Mouse (Mus musculus): ENCODE measurements around the gene Isoc2b. TPM values are rescaled to one million over a fixed set of nuclear protein-coding genes. Genes with fewer than 3 reads are reported as not detected.

Gene Isoc2b
- polyA plus RNA-seq (2015; fragmentation: Nextera tagmentation; extraction: Ambion mirVana): 16.7 and 17.6 TPM in 2 replicates

GRCm38 (mm10) chr7:4870133-4870532 is at the start of gene Isoc2b:
Isoc2b (minus strand) TSS chr7:4870258.
- no peaks in the 10 kb centered on the region for H3K27me3 ChIP-seq (ENCODE audit: control insufficient read depth, insufficient read depth, low read length)
- H3K4me2 ChIP-seq (ENCODE audit: low read depth, low read length): no peak within 1 kb of the TSS
- no peak within 1 kb of the TSS for H3K4me3 ChIP-seq (replicated peaks; ENCODE audit: low read length)
- H3K9ac ChIP-seq (ENCODE audit: low read length): no peak within 1 kb of the TSS
- no peak for ATAC-seq (ENCODE audit: insufficient read depth, low FRiP score)
- H3K36me3 ChIP-seq (ENCODE audit: control insufficient read depth, insufficient read depth, low read length): no peaks in the 10 kb centered on the region
- H3K27ac ChIP-seq (ENCODE audit: low read length): no peak within 1 kb of the TSS
- peaks cover 8% of the 10 kb centered on the region; the same call in 1 of the 2 replicates for H3K4me1 ChIP-seq (ENCODE audit: control insufficient read depth, insufficient read depth, low read length)
- no peaks in the 10 kb centered on the region for H3K9me3 ChIP-seq (replicated peaks; ENCODE audit: control insufficient read depth, low read length)
- WGBS: 46% methylated on average over 6 of the region's 6 CpGs

- no peak overlapping the region for H3K27ac ChIP-seq (ENCODE audit: low read length)
- H3K9ac ChIP-seq (ENCODE audit: low read length): no peak overlapping the region
- 83% methylated on average over 19 of the region's 21 CpGs for WGBS
- no peaks in the 10 kb centered on the region for H3K9me3 ChIP-seq (replicated peaks; ENCODE audit: control insufficient read depth, low read length)
- no peak for ATAC-seq (ENCODE audit: insufficient read depth, low FRiP score)
- H3K36me3 ChIP-seq (ENCODE audit: control insufficient read depth, insufficient read depth, low read length): peaks cover 18% of the 10 kb centered on the region; the same call in 1 of the 2 replicates
- H3K4me1 ChIP-seq (ENCODE audit: control insufficient read depth, insufficient read depth, low read length): peaks cover 30% of the 10 kb centered on the region
- H3K4me2 ChIP-seq (ENCODE audit: low read depth, low read length): no peak overlapping the region
- no peak overlapping the region for H3K4me3 ChIP-seq (replicated peaks; ENCODE audit: low read length)
- H3K27me3 ChIP-seq (ENCODE audit: control insufficient read depth, insufficient read depth, low read length): no peaks in the 10 kb centered on the region
These were observed 49.0 kb upstream of the Isoc2b start for GRCm38 (mm10) chr7:4919096-4919495.

- 94% methylated on average over 15 of the region's 15 CpGs for WGBS
- Histone ChIP-seq H3K4me3 (replicated peaks; ENCODE audit: low read length) (no peak overlapping the region), H3K36me3 (ENCODE audit: control insufficient read depth, insufficient read depth, low read length) (peaks cover 18% of the 10 kb centered on the region; the same call in 1 of the 2 replicates), H3K27ac (ENCODE audit: low read length) (no peak overlapping the region), H3K9me3 (replicated peaks; ENCODE audit: control insufficient read depth, low read length) (no peaks in the 10 kb centered on the region), H3K4me1 (ENCODE audit: control insufficient read depth, insufficient read depth, low read length) (peaks cover 26% of the 10 kb centered on the region), H3K9ac (ENCODE audit: low read length) (no peak overlapping the region), H3K4me2 (ENCODE audit: low read depth, low read length) (no peak overlapping the region), H3K27me3 (ENCODE audit: control insufficient read depth, insufficient read depth, low read length) (no peaks in the 10 kb centered on the region)
- ATAC-seq (ENCODE audit: insufficient read depth, low FRiP score): no peak
These were observed 48.6 kb upstream of the Isoc2b start for GRCm38 (mm10) chr7:4918681-4919080.

DNA sequence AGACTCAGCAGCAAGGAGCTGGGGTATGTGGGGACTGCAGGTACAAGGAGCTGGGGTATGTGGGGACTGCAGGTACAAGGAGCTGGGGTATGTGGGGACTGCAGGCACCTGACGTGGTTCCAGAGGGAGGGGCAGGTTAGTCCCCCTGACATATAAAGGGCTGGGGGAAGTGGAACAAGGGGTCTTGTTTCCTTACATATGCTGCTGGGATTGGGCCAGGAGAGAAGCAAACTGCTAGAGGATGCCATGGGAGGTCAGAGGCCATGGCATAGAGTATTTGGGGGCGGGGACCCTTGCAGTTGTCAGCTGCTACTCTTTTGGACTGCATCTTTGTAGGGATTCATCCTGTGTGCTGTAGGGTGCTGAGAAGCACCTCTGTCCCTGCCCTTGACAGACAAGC is 47.4 kb upstream of the Isoc2b start:
- WGBS: 90% methylated on average over 2 of the region's 2 CpGs
- H3K4me1 ChIP-seq (ENCODE audit: control insufficient read depth, insufficient read depth, low read length): peaks cover 14% of the 10 kb centered on the region
- no peak for ATAC-seq (ENCODE audit: insufficient read depth, low FRiP score)
- H3K36me3 ChIP-seq (ENCODE audit: control insufficient read depth, insufficient read depth, low read length): peaks cover 18% of the 10 kb centered on the region; the same call in 1 of the 2 replicates
- H3K9ac ChIP-seq (ENCODE audit: low read length): no peak overlapping the region
- no peak overlapping the region for H3K27ac ChIP-seq (ENCODE audit: low read length)
- no peaks in the 10 kb centered on the region for H3K27me3 ChIP-seq (ENCODE audit: control insufficient read depth, insufficient read depth, low read length)
- no peak overlapping the region for H3K4me2 ChIP-seq (ENCODE audit: low read depth, low read length)
- H3K4me3 ChIP-seq (replicated peaks; ENCODE audit: low read length): no peak overlapping the region
- H3K9me3 ChIP-seq (replicated peaks; ENCODE audit: control insufficient read depth, low read length): no peaks in the 10 kb centered on the region

- ATAC-seq (ENCODE audit: insufficient read depth, low FRiP score): peak; percentile 35; the same call in 1 of the 2 replicates
- Histone ChIP-seq H3K4me1 (ENCODE audit: control insufficient read depth, insufficient read depth, low read length) (peaks cover 9% of the 10 kb centered on the region), H3K27ac (ENCODE audit: low read length) (peak overlapping the region; percentile 95), H3K27me3 (ENCODE audit: control insufficient read depth, insufficient read depth, low read length) (no peaks in the 10 kb centered on the region), H3K4me3 (replicated peaks; ENCODE audit: low read length) (peak overlapping the region; percentile 58), H3K9ac (ENCODE audit: low read length) (peak overlapping the region; percentile 93), H3K4me2 (ENCODE audit: low read depth, low read length) (peak overlapping the region; percentile 72), H3K36me3 (ENCODE audit: control insufficient read depth, insufficient read depth, low read length) (peaks cover 17% of the 10 kb centered on the region; the same call in 1 of the 2 replicates), H3K9me3 (replicated peaks; ENCODE audit: control insufficient read depth, low read length) (no peaks in the 10 kb centered on the region)
- 9% methylated on average over 14 of the region's 14 CpGs for WGBS
These were observed 45.8 kb upstream of the Isoc2b start for GRCm38 (mm10) chr7:4915669-4916416.

GRCm38 (mm10) chr7:4915007-4915665 is 45.1 kb upstream of the Isoc2b start, which contains the start of gene Zfp628:
Zfp628 (plus strand) TSS chr7:4915217.
- peak within 1 kb of the TSS; percentile 95 for H3K27ac ChIP-seq (ENCODE audit: low read length)
- H3K36me3 ChIP-seq (ENCODE audit: control insufficient read depth, insufficient read depth, low read length): peaks cover 10% of the 10 kb centered on the region; the same call in 1 of the 2 replicates
- peak within 1 kb of the TSS; percentile 58 for H3K4me3 ChIP-seq (replicated peaks; ENCODE audit: low read length)
- peak; percentile 93 for ATAC-seq (ENCODE audit: insufficient read depth, low FRiP score)
- peak within 1 kb of the TSS; percentile 72 for H3K4me2 ChIP-seq (ENCODE audit: low read depth, low read length)
- H3K9ac ChIP-seq (ENCODE audit: low read length): peak within 1 kb of the TSS; percentile 93
- no peaks in the 10 kb centered on the region for H3K9me3 ChIP-seq (replicated peaks; ENCODE audit: control insufficient read depth, low read length)
- peaks cover 9% of the 10 kb centered on the region for H3K4me1 ChIP-seq (ENCODE audit: control insufficient read depth, insufficient read depth, low read length)
- WGBS: under 1% methylated on average over 56 of the region's 56 CpGs
- H3K27me3 ChIP-seq (ENCODE audit: control insufficient read depth, insufficient read depth, low read length): no peaks in the 10 kb centered on the region

DNA sequence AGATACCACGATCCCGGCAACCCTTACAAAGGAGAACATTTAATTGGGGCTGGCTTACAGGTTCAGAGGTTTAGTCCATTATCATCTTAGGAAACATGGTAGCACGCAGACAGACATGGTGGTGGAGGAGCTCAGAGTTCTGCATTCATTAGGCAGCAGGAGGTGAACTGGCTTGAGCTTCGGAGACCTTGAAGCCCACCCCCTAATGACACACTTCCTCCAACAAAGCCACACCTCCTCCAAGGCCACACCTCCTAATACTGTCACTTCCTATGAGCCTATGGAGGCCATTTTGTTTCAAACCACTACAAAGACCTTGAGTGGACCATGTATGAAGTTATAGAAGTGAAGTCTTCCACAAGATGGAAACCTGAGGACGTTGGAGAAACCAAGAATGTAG is 42.2 kb upstream of the Isoc2b start:
- Histone ChIP-seq H3K4me2 (ENCODE audit: low read depth, low read length) (no peak overlapping the region), H3K4me1 (ENCODE audit: control insufficient read depth, insufficient read depth, low read length) (peaks cover 9% of the 10 kb centered on the region), H3K36me3 (ENCODE audit: control insufficient read depth, insufficient read depth, low read length) (no peaks in the 10 kb centered on the region), H3K4me3 (replicated peaks; ENCODE audit: low read length) (no peak overlapping the region), H3K9ac (ENCODE audit: low read length) (no peak overlapping the region), H3K27ac (ENCODE audit: low read length) (no peak overlapping the region), H3K9me3 (replicated peaks; ENCODE audit: control insufficient read depth, low read length) (no peaks in the 10 kb centered on the region), H3K27me3 (ENCODE audit: control insufficient read depth, insufficient read depth, low read length) (no peaks in the 10 kb centered on the region)
- no peak for ATAC-seq (ENCODE audit: insufficient read depth, low FRiP score)
- 63% methylated on average over 5 of the region's 5 CpGs for WGBS

DNA sequence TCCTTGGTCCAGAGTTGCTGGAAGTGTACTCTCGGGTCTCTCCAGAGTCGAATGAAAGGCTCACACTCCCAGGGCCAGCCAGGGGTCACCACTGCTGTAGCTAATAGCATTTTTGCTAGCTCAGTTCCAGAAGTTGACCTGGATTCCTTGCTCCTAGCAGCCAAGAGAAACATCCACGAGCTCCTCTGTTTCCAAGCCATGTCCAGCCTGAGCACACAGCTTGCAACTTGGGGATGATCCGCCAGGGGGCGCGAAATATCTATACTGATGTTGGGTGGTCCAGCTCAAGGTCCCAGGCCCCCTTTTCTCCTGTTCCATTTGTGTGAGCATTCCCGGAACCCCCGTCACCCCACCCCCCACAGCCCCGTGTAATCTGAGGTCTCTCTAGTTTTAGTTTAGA is 41.5 kb upstream of the Isoc2b start:
- no peak overlapping the region for H3K9ac ChIP-seq (ENCODE audit: low read length)
- no peak overlapping the region for H3K27ac ChIP-seq (ENCODE audit: low read length)
- H3K27me3 ChIP-seq (ENCODE audit: control insufficient read depth, insufficient read depth, low read length): no peaks in the 10 kb centered on the region
- peaks cover 8% of the 10 kb centered on the region for H3K4me1 ChIP-seq (ENCODE audit: control insufficient read depth, insufficient read depth, low read length)
- no peak for ATAC-seq (ENCODE audit: insufficient read depth, low FRiP score)
- H3K4me3 ChIP-seq (replicated peaks; ENCODE audit: low read length): no peak overlapping the region
- WGBS: 27% methylated on average over 9 of the region's 9 CpGs
- no peak overlapping the region for H3K4me2 ChIP-seq (ENCODE audit: low read depth, low read length)
- H3K9me3 ChIP-seq (replicated peaks; ENCODE audit: control insufficient read depth, low read length): no peaks in the 10 kb centered on the region
- no peaks in the 10 kb centered on the region for H3K36me3 ChIP-seq (ENCODE audit: control insufficient read depth, insufficient read depth, low read length)

DNA sequence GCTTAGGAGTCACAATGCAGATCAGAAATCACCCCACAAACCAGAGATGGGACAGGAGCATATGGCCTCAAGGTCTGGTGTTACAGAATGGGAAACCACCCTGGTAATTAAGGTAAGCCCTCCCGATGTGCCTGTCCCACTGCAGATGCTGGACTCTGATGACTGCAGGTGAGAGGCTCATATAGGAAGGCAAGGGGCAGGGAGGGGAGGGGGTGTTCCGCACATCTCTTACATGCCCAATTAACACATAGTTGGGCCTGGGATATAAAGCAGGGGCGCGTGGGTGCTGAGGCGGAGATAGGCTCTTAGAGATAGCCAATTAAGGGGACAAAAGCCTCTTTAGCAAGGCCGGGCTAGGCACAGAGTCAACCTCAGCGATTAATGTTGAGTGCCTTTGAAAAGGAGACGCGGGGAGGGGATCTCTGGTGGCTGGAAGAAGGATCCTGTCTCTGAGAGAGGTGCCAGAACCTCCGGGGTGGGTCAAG is 36.5 kb upstream of the Isoc2b start, which contains the start of gene Gm36210:
Gene Gm36210, minus strand, starts transcription at position 51 of the 485 bp plus-strand sequence.
- Histone ChIP-seq H3K27me3 (ENCODE audit: control insufficient read depth, insufficient read depth, low read length) (no peaks in the 10 kb centered on the region), H3K9ac (ENCODE audit: low read length) (no peak within 1 kb of the TSS)
- WGBS: 66% methylated on average over 10 of the region's 10 CpGs

More for the DNA sequence above, 36.5 kb upstream of the Isoc2b start, which contains the start of gene Gm36210:
- H3K36me3 ChIP-seq (ENCODE audit: control insufficient read depth, insufficient read depth, low read length): no peaks in the 10 kb centered on the region
- H3K27ac ChIP-seq (ENCODE audit: low read length): no peak within 1 kb of the TSS
- H3K4me2 ChIP-seq (ENCODE audit: low read depth, low read length): no peak within 1 kb of the TSS
- H3K4me3 ChIP-seq (replicated peaks; ENCODE audit: low read length): no peak within 1 kb of the TSS
- ATAC-seq (ENCODE audit: insufficient read depth, low FRiP score): no peak
- no peaks in the 10 kb centered on the region for H3K9me3 ChIP-seq (replicated peaks; ENCODE audit: control insufficient read depth, low read length)
- H3K4me1 ChIP-seq (ENCODE audit: control insufficient read depth, insufficient read depth, low read length): no peaks in the 10 kb centered on the region

Data from stomach, embryonic 16.5 days (tissue).